Mouse (Mus musculus) hindbrain, embryonic 15.5 days (tissue): Measurements from ENCODE around the gene Ston1. TPM values are rescaled to one million over a fixed set of nuclear protein-coding genes. Genes with fewer than 3 reads are reported as not detected.

Experiments
- ATAC-seq: fragments of 200-750 bp; cut with Nextera tagmentation; 2 replicates; pipeline ENCODE4 v1.8.0; 2017; ENCODE audit warnings: low read depth, moderate number of reproducible peaks, moderate TSS enrichment; ENCODE audit not compliant: low FRiP score
- H3K27ac ChIP-seq: fragments of 300-500 bp; sonication (generic); replicated peaks from 2 replicates; pipeline ENCODE4 v1.5.1; 2015; ENCODE audit warnings: mild to moderate bottlenecking, inconsistent platforms
- H3K27me3 ChIP-seq: fragments of 300-500 bp; sonication (generic); 2 replicates; pipeline ENCODE4 v1.6.1; 2015; ENCODE audit warnings: control low read depth, inconsistent platforms
- H3K36me3 ChIP-seq: fragments of 300-500 bp; sonication (generic); 2 replicates; pipeline ENCODE4 v1.6.1; 2015; ENCODE audit warnings: control low read depth, inconsistent platforms
- H3K4me1 ChIP-seq: fragments of 300-500 bp; sonication (generic); replicated peaks from 2 replicates; pipeline ENCODE4 v1.6.1; 2015; ENCODE audit warnings: control low read depth, inconsistent platforms
- H3K4me2 ChIP-seq: fragments of 300-500 bp; sonication (generic); 2 replicates; pipeline ENCODE4 v1.6.1; 2015; ENCODE audit warnings: moderate library complexity, mild to moderate bottlenecking, inconsistent platforms
- H3K4me3 ChIP-seq: fragments of 300-500 bp; sonication (generic); 2 replicates; pipeline ENCODE4 v1.5.1; 2015; ENCODE audit warnings: mild to moderate bottlenecking, inconsistent platforms
- H3K9ac ChIP-seq: fragments of 300-500 bp; sonication (generic); 2 replicates; pipeline ENCODE4 v1.6.1; 2015; ENCODE audit warnings: inconsistent platforms
- H3K9me3 ChIP-seq: fragments of 300-500 bp; sonication (generic); 2 replicates; pipeline ENCODE4 v1.6.1; 2016; ENCODE audit warnings: control low read depth, inconsistent platforms
- WGBS: fragments of 180-500 bp; shearing (Covaris S2); methylation state at CpG from one replicate; pipeline ENCODE4 v1.1.7; 2015; 5-methylcytosine and 5-hydroxymethylcytosine counted together
- polyA plus RNA-seq: library from polyadenylated mRNA; unstranded; fragments of >200 nt; fragmentation: Nextera tagmentation; extraction: Ambion mirVana; gene quantifications from 2 replicates; pipeline ENCODE4 v1.2.1, GENCODE M21; 2015

The Ston1 gene
- polyA plus RNA-seq: 1.7 and 2.0 TPM in 2 replicates

DNA sequence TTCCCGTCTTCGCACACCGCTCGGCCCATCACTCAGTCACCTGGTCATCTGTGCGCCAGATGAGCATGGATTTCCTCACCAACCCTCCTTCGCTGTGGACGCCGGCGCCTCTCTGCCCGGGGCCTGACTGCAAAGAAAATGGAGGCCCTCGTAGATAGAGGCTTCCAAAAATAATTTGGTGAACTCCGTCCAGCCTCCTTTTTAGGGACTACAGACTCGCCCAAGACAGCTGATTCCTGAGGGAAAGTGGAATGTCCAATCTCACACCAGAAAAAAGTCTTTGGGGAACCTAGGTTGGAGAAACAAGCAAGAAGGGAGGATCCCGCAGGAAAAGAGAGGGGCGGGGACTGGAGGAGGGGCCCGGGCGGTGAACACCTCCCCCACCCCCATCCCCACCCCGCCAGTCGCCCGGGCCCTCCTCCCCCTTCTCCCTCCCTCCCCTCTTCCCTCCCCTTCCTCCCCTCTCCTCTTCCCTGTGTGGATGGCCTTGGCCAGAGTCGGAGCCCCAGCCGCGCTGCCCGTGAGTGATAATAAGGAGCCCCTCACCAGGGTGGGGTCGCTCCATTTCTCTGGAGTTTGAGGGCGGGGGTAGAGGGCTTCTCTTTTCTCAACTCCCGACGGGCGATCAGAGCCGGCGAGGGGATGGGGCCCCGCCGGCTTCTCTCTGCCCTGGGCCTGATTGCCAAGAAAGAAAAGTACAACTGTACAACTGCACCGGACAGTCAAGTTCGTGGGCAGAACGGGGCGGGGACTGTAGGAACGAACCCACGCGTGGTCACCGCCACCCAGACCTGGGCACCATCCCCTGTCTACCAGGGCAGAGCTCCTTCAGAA lies at the start of gene Ston1:
Ston1 (plus strand) TSS at position 463 of the 834 bp plus-strand sequence.
- peaks cover 18% of the 10 kb centered on the region for H3K4me1 ChIP-seq
- no peaks in the 10 kb centered on the region for H3K36me3 ChIP-seq
- H3K9me3 ChIP-seq: no peaks in the 10 kb centered on the region
- peak within 1 kb of the TSS; percentile 93 for H3K4me2 ChIP-seq
- H3K27ac ChIP-seq: peak within 1 kb of the TSS; percentile 84
- H3K9ac ChIP-seq: peak within 1 kb of the TSS; percentile 53
- no peaks in the 10 kb centered on the region for H3K27me3 ChIP-seq
- under 1% methylated on average over 40 of the region's 41 CpGs for WGBS
- peak; percentile 88 for ATAC-seq
- peak within 1 kb of the TSS; percentile 57 for H3K4me3 ChIP-seq

DNA sequence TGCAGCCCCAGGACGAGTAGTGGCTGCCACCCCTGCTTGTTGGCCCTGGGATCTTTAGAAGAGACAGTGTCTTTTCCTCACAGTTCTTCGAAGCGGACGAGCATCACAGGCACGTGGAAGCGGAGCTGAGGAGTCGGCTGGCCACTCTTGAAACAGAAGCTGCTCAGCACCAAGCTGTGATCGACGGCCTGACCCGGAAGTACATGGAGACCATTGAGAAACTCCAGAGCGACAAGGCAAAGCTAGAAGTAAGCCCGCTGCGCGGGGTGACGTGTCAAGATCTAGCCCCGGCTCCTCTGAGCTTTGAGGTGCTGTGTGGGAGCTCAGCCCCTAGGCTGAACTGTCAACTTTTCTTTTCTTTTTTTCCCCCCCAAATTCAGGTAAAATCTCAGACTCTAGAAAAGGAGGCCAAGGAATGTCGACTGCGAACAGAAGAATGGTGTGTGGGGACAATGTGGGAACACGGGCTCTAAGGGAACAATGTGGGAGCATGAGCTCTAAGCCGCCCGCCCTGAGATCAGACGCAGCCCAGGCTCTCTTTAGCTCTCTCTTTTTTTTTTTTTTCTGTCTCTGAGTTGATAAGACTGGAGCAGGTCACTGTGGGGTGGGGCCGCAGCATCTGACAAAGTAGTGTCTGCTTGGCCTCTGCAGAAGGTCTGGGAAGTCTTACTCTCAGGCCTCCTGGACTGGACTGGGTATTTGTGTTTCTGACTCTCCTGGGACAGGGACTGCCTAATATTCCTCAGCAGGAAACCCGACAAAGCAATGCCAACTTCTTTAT lies 47.9 kb upstream of the Ston1 start:
- Histone ChIP-seq H3K27me3 (no peaks in the 10 kb centered on the region), H3K9ac (no peak overlapping the region), H3K27ac (no peak overlapping the region), H3K4me2 (no peak overlapping the region), H3K36me3 (peaks cover 23% of the 10 kb centered on the region; the same call in 1 of the 2 replicates), H3K9me3 (no peaks in the 10 kb centered on the region), H3K4me3 (no peak overlapping the region), H3K4me1 (0 out of 2 replicates have a peak, but pooled peaks cover 6% of the 10 kb centered on the region)
- no peak for ATAC-seq
- 89% methylated on average over 24 of the region's 24 CpGs for WGBS

DNA sequence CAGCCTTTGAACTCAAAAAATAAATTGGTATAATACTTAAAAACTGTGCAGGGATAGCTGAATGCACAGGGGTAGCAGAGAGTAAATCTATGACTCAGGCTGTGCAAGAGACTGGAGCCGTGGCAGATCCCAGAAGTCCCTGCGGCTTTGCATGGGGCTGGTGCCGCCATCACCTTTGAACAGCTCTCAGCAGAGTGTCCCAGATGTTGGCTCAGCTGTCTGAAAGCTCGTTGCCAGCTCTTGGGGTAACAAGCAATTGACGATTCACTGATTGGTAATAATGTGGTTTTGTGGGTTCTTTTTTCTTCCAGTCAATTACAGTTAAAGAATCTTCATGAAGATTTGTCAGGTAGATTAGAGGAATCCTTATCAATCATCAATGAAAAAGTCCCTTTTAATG lies 47.1 kb upstream of the Ston1 start:
- Histone ChIP-seq H3K27ac (no peak overlapping the region), H3K27me3 (no peaks in the 10 kb centered on the region), H3K36me3 (peaks cover 20% of the 10 kb centered on the region; the same call in 1 of the 2 replicates), H3K9me3 (no peaks in the 10 kb centered on the region), H3K9ac (no peak overlapping the region), H3K4me2 (no peak overlapping the region), H3K4me3 (no peak overlapping the region), H3K4me1 (0 out of 2 replicates have a peak, but pooled peaks cover 6% of the 10 kb centered on the region)
- ATAC-seq: no peak
- WGBS: 74% methylated on average over 5 of the region's 5 CpGs

DNA sequence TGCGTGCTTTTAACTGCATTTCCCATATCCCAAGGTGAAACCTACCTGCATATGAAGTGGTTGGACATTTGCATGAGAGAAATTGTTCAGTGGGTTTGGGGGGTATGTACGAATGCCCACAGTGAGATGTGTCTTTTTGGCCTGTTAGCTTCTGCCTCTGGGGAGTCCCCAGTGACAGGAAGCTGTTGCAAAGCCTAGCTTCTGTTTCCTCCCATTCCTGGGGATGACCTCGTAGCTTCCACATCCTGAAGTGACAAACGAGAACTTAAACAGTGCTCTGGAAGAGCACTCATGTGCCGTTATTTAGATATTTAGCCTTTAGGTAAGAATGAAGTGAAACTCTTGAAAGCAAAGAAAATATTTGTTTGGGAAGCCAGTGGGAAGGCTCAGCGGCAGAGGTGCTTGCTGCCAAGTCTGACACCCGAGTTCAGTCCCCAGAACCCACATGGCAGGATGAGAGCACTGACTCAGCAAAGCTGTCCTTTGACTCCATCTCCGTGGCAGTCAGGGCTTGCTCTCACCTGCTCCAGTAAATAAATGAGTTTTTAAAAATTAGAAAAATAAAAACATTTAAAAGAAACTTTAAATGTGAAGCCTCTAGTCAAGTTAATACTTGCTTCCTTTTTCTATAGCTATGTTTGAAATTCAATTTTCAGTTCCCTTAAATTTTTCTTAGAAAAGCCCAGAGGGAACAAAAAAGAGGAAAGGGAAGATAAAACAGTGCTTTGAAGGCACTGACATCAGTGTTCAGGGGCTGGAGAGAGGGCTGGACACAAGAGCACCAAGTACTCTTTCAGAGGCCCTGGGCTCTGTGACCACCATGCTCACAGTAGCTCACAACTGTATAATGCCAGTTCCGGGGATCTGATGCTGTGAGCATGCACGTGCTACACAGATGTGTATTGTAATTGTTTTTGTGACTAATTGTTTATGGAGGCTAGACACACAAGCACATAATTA lies 46.2 kb upstream of the Ston1 start:
- Histone ChIP-seq H3K4me1 (0 out of 2 replicates have a peak, but pooled peaks cover 6% of the 10 kb centered on the region), H3K27ac (no peak overlapping the region), H3K4me2 (no peak overlapping the region), H3K36me3 (0 out of 2 replicates have a peak, but pooled peaks cover 15% of the 10 kb centered on the region), H3K4me3 (no peak overlapping the region), H3K27me3 (no peaks in the 10 kb centered on the region), H3K9ac (no peak overlapping the region), H3K9me3 (no peaks in the 10 kb centered on the region)
- no peak for ATAC-seq
- 63% methylated on average over 10 of the region's 10 CpGs for WGBS

DNA sequence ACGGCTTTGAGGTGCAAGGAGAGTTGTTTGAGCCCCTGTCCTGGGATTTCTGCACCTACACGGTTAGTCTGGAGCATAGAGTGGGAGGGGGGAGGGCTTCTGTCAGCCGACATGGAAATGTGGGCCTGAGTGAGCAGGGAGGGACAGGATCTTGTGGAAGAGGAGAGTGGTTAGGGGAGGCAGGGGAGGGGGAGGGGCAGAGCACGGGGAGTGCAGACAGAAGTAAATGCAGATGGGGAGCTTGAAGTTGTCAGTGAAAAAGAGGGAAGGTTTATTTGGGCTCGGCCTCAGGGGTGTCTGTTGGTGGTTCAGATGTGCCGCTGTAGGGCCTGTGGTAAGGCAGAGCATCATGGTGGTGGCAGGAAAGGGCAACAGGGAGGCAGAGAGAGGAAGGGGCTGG lies 44.9 kb upstream of the Ston1 start:
- no peak overlapping the region for H3K4me2 ChIP-seq
- no peak overlapping the region for H3K27ac ChIP-seq
- H3K4me3 ChIP-seq: no peak overlapping the region
- no peaks in the 10 kb centered on the region for H3K27me3 ChIP-seq
- 33% methylated on average over 6 of the region's 6 CpGs for WGBS
- H3K9ac ChIP-seq: no peak overlapping the region
- ATAC-seq: no peak
- H3K9me3 ChIP-seq: no peaks in the 10 kb centered on the region
- H3K36me3 ChIP-seq: peaks cover 19% of the 10 kb centered on the region; the same call in 1 of the 2 replicates
- H3K4me1 ChIP-seq: 0 out of 2 replicates have a peak, but pooled peaks cover 6% of the 10 kb centered on the region

DNA sequence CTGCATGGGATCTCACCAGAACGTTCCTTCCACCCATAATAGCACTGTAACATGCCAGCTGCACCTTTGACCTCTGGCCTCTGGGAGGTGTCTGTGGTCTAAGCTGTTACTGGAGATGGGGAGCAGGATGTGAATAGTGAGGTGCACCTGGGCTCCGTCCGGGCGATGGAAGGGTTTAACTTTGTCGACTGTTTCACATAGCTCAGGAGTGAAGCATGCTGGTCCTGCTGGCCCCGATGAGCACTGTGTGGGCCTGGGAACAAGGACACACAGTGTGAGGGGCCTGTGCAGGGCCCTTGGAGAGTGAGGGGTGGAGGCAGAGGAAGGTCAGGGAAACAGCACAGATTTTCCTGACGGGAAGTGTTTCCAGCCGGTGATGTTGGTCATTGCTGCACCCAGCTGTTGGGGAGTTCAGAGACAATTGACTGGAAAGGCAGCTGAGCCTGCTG lies 44.5 kb upstream of the Ston1 start:
- H3K4me1 ChIP-seq: 0 out of 2 replicates have a peak, but pooled peaks cover 7% of the 10 kb centered on the region
- H3K4me3 ChIP-seq: no peak overlapping the region
- no peak overlapping the region for H3K27ac ChIP-seq
- ATAC-seq: no peak
- no peak overlapping the region for H3K4me2 ChIP-seq
- 56% methylated on average over 8 of the region's 8 CpGs for WGBS
- no peaks in the 10 kb centered on the region for H3K9me3 ChIP-seq
- H3K27me3 ChIP-seq: no peaks in the 10 kb centered on the region
- peaks cover 16% of the 10 kb centered on the region; the same call in 1 of the 2 replicates for H3K36me3 ChIP-seq
- no peak overlapping the region for H3K9ac ChIP-seq

DNA sequence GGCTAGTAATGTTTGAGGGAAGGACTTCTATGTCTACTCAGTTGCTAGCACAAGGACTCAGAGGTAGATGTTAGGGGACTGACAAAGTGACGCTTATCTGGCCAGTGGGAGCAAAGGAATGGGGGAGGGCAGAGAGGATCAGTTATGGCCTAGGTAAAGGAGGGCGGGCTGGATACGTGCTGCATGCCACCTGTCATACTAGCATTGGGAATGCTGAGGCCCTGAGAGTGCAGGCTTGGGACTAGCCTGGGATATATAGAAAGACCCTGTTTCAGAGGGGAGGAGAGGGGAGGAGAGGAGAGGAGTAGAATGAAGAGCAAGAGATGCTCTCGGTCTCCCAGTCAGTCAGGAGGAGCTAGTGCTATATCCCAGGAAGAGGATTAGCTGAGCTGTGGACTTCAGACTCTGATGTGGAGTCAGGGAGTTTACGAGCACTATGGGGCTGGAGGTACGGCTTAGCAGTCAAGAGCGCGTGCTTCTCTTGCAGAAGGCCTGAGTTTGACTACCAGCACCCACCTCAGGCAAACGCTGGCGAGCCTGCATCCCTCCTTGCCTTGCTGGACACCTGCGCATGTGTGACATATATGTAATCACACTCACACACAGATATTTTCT lies 43.9 kb upstream of the Ston1 start:
- 0 out of 2 replicates have a peak, but pooled peaks cover 11% of the 10 kb centered on the region for H3K4me1 ChIP-seq
- 92% methylated on average over 11 of the region's 11 CpGs for WGBS
- H3K27me3 ChIP-seq: no peaks in the 10 kb centered on the region
- no peak overlapping the region for H3K9ac ChIP-seq
- H3K36me3 ChIP-seq: peaks cover 16% of the 10 kb centered on the region; the same call in 1 of the 2 replicates
- H3K4me2 ChIP-seq: no peak overlapping the region
- no peak overlapping the region for H3K4me3 ChIP-seq
- no peak overlapping the region for H3K27ac ChIP-seq
- H3K9me3 ChIP-seq: no peaks in the 10 kb centered on the region
- ATAC-seq: no peak

DNA sequence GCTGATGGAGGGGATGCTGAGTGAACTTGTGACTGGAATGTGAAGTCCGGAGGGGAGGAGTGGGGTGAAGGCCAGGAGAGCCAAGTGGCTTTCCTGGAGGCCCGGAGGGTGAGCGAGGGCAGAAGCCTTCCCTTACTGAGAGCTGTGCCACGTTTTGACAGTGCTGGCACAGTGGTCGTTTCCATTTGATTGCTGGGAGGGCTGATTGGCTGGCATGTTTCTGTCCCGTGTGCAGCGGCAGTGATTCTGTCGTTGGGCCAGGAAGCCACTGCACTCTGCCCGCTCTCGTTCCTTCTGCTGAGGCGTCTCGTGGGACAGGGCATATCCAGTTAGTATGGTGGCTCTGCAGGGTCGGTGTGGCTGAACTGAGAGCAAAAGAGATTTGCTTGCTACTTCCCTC lies 41.3 kb upstream of the Ston1 start:
- no peak for ATAC-seq
- Histone ChIP-seq H3K4me2 (no peak overlapping the region), H3K27ac (no peak overlapping the region), H3K9me3 (no peaks in the 10 kb centered on the region), H3K27me3 (no peaks in the 10 kb centered on the region), H3K4me1 (0 out of 2 replicates have a peak, but pooled peaks cover 10% of the 10 kb centered on the region), H3K4me3 (no peak overlapping the region), H3K9ac (no peak overlapping the region), H3K36me3 (peaks cover 11% of the 10 kb centered on the region)
- 77% methylated on average over 13 of the region's 13 CpGs for WGBS

DNA sequence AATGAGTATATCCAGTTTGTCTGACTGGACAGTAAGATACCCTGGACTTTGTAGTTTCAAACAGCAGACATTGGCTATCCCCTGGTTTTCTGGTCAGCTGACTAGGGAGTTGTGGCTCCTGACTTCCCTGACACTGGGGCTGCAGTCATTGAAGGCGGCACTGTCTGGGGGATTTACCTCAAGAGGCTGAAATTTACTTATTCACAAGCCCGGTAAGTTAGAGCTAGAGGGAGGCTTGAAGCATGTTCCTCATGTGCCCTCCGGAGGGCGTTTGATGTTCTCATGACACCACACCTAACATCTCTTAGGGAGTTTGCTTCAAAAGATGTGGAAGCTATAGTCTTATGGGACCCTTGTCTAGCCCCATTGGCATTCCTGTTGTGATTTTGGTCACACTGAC lies 40.8 kb upstream of the Ston1 start:
- no peak overlapping the region for H3K4me2 ChIP-seq
- peaks cover 12% of the 10 kb centered on the region for H3K36me3 ChIP-seq
- no peak overlapping the region for H3K4me3 ChIP-seq
- no peak overlapping the region for H3K27ac ChIP-seq
- H3K9ac ChIP-seq: no peak overlapping the region
- WGBS: 84% methylated on average over 4 of the region's 4 CpGs
- H3K9me3 ChIP-seq: no peaks in the 10 kb centered on the region
- no peaks in the 10 kb centered on the region for H3K27me3 ChIP-seq
- no peak for ATAC-seq
- 0 out of 2 replicates have a peak, but pooled peaks cover 8% of the 10 kb centered on the region for H3K4me1 ChIP-seq

DNA sequence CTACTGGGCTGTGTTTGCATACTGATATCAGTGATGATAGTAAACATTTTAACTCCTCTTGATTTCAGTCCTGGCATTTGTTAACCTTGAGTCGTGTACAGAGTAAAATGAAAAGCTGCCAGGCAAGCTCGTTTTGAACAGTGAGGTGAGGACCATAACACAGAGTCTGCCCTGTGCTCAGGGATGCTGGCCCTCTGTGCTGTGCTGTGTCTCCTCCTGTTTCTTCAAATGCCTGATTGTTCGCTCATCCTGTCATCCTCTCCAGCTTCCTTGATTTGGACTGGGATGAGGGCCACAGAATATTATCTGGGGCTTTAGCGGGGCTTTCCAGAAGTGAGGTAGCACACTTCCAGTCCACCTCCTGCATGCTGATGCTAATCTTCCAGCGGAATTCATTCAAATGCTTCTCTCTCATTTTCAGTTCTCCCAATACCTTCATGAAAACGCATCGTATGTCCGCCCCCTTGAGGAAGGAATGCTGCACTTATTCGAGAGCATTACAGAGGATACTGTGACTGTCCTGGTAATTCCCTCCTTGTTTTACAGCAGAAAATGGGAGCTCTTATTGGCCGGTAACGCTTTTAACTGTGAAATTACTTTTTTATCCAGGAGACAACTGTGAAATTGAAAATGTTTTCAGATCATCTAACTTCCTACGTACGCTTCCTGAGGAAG lies 39.2 kb upstream of the Ston1 start:
- peak overlapping the region; percentile 59; the same call in 1 of the 2 replicates for H3K27ac ChIP-seq
- no peak overlapping the region for H3K9ac ChIP-seq

More for the DNA sequence above, 39.2 kb upstream of the Ston1 start:
- Histone ChIP-seq H3K4me1 (0 out of 2 replicates have a peak, but pooled peaks cover 8% of the 10 kb centered on the region), H3K4me2 (no peak overlapping the region), H3K9me3 (no peaks in the 10 kb centered on the region), H3K4me3 (no peak overlapping the region), H3K36me3 (peaks cover 23% of the 10 kb centered on the region), H3K27me3 (no peaks in the 10 kb centered on the region)
- peak; percentile 82 for ATAC-seq
- 28% methylated on average over 13 of the region's 13 CpGs for WGBS
